Mouse (Mus musculus): ENCODE data around the gene Gm13278.
"Not testable (repeated sequence)": the region's sequence is repeated elsewhere in the genome, so short reads cannot be mapped to it uniquely, and the experiment has no call there.

The Gm13278 gene

GRCm38 (mm10) chr4:88791250-88791649 is at the start of gene Gm13278:
Gene Gm13278 (plus strand): TSS chr4:88791550.
- DNase-seq (ENCODE audit: low read depth, low spot score), result not testable (repeated sequence)

- peak; percentile 28 for DNase-seq (ENCODE audit: low read depth, low spot score)
Observed at GRCm38 (mm10) chr4:88742771-88743371, 48.5 kb upstream of the Gm13278 start.

GRCm38 (mm10) chr4:88744207-88744606 is 47.1 kb upstream of the Gm13278 start:
- no peak for DNase-seq (ENCODE audit: low read depth, low spot score)

GRCm38 (mm10) chr4:88749926-88750325 is 41.4 kb upstream of the Gm13278 start:
- DNase-seq (ENCODE audit: low read depth, low spot score), result no peak

- DNase-seq (ENCODE audit: low read depth, low spot score), result not testable (repeated sequence)
Observed at GRCm38 (mm10) chr4:88754818-88755340, 36.5 kb upstream of the Gm13278 start, which contains the start of gene Gm13271. Gene Gm13271 (plus strand): TSS chr4:88754868.

- DNase-seq (ENCODE audit: low read depth, low spot score), result peak; percentile 17
Observed at GRCm38 (mm10) chr4:88756581-88757513, 34.5 kb upstream of the Gm13278 start.

GRCm38 (mm10) chr4:88757628-88758031 is 33.7 kb upstream of the Gm13278 start:
- not testable (repeated sequence) for DNase-seq (ENCODE audit: low read depth, low spot score)

GRCm38 (mm10) chr4:88758751-88759150 is 32.6 kb upstream of the Gm13278 start:
- not testable (repeated sequence) for DNase-seq (ENCODE audit: low read depth, low spot score)

GRCm38 (mm10) chr4:88759610-88760268 is 31.6 kb upstream of the Gm13278 start, which contains the start of gene Gm13283:
Gene Gm13283 (plus strand): TSS chr4:88760119.
- peak; percentile 1 for DNase-seq (ENCODE audit: low read depth, low spot score)

GRCm38 (mm10) chr4:88760431-88760830 is 30.9 kb upstream of the Gm13278 start:
- DNase-seq (ENCODE audit: low read depth, low spot score), result not testable (repeated sequence)

- DNase-seq (ENCODE audit: low read depth, low spot score), result not testable (repeated sequence)
Observed at GRCm38 (mm10) chr4:88761776-88762175, 29.6 kb upstream of the Gm13278 start.

GRCm38 (mm10) chr4:88762341-88762740 is 29.0 kb upstream of the Gm13278 start:
- not testable (repeated sequence) for DNase-seq (ENCODE audit: low read depth, low spot score)

- peak; percentile 28 for DNase-seq (ENCODE audit: low read depth, low spot score)
Observed at GRCm38 (mm10) chr4:88763384-88764018, 27.8 kb upstream of the Gm13278 start.

- not testable (repeated sequence) for DNase-seq (ENCODE audit: low read depth, low spot score)
Observed at GRCm38 (mm10) chr4:88773534-88773933, 17.8 kb upstream of the Gm13278 start, which contains the start of gene Gm13290. Gene Gm13290 (plus strand): TSS chr4:88773834.

- DNase-seq (ENCODE audit: low read depth, low spot score), result not testable (repeated sequence)
Observed at GRCm38 (mm10) chr4:88776622-88777021, 14.7 kb upstream of the Gm13278 start, which contains the start of gene Gm13289. Gene Gm13289 (plus strand): TSS chr4:88776922.

- DNase-seq (ENCODE audit: low read depth, low spot score), result not testable (repeated sequence)
Observed at GRCm38 (mm10) chr4:88779550-88779949, 11.8 kb upstream of the Gm13278 start, which contains the start of gene Gm13272. Gene Gm13272 (plus strand): TSS chr4:88779850.

- DNase-seq (ENCODE audit: low read depth, low spot score), result not testable (repeated sequence)
Observed at GRCm38 (mm10) chr4:88780320-88780719, 11.0 kb upstream of the Gm13278 start.

GRCm38 (mm10) chr4:88781831-88782230 is 9.5 kb upstream of the Gm13278 start, which contains the start of gene Ifnz:
Gene Ifnz (plus strand): TSS chr4:88782131.
- DNase-seq (ENCODE audit: low read depth, low spot score), result not testable (repeated sequence)

- not testable (repeated sequence) for DNase-seq (ENCODE audit: low read depth, low spot score)
Observed at GRCm38 (mm10) chr4:88782335-88782734, 9.0 kb upstream of the Gm13278 start.

- not testable (repeated sequence) for DNase-seq (ENCODE audit: low read depth, low spot score)
Observed at GRCm38 (mm10) chr4:88785409-88785808, 5.9 kb upstream of the Gm13278 start, which contains the start of gene Gm13276. Gene Gm13276 (plus strand): TSS chr4:88785709.

Measured in 3T3-L1 (cell line).